Mouse (Mus musculus): ENCODE measurements at regions not wholly inside any gene's neighbourhood (a gene's known extent, or its start where the extent isn't known, plus 50 kb on each side); places are given as distances from the start of the nearest gene placed in this dataset.

GRCm38 (mm10) chr10:96504340-96504739 is 112.5 kb upstream of the Btg1 start:
- TF ChIP-seq CHD2 (IDR thresholded peaks at IDR 0.05; ENCODE audit: low read length) (no peak), CTCF (conservative IDR thresholded peaks at IDR 0.05 in 1 of 2, IDR thresholded peaks at IDR 0.05 in 1 of 2; ENCODE audit: low read depth in 2 of 2, low read length in 2 of 2) (no peak), TCF12 (IDR thresholded peaks at IDR 0.05; ENCODE audit: low read depth, low read length) (no peak), CHD1 (IDR thresholded peaks at IDR 0.05; ENCODE audit: low read depth, low read length) (no peak), RAD21 (IDR thresholded peaks at IDR 0.05; ENCODE audit: low read depth, low read length) (no peak), NRF1 (IDR thresholded peaks at IDR 0.05; ENCODE audit: low read depth, low read length) (no peak), E2F4 (IDR thresholded peaks at IDR 0.05; ENCODE audit: insufficient replicate concordance, low read depth, low read length) (no peak)

All from CH12.LX (cell line).